Mouse (Mus musculus) v-Abl transformed pro-B cells (cell line): ENCODE measurements around the gene Elovl6.

ENCODE experiments used
- in situ Hi-C, 2 experiments: fragments of 400-800 bp; cut with MboI; formaldehyde crosslinking; loops; one replicate each; pipeline ENCODE4 v1.15.1; 2025; ENCODE audit not compliant: unreplicated experiment in 2 of 2

The Elovl6 gene

DNA sequence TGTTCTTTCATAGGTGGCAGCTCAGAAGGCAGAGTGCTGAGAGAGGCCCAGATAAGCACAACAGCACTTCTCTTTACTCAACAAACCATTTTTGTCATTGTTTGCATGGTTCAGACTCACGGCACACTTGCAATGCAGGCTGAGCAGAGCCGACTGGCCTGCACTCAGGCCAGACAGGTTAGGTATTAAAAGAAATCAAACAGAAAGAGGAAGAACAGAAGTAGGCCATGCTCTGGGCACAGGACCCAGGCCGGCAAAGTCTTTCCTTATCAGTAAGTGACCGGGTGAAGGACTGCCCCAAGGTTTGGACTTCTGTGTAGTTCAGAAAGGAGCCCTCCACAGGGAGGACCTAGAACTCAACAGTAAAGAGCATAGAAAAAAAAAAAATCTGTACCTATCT lies 149.7 kb downstream of the Elovl6 start:
- in situ Hi-C loops, result loop anchor here (5.0 to 10.0 kb wide), 4 partner anchors 150 to 1337 kb away; partner anchors contain the start of gene Elovl6 (in 1 of the 2)

GRCm38 (mm10) chr3:129682389-129682788 lies 150.2 kb downstream of the Elovl6 start:
- in situ Hi-C loops, result loop anchor here (5.0 to 10.0 kb wide), 4 partner anchors 150 to 1338 kb away; partner anchors contain the start of gene Elovl6 (in 1 of the 2)

GRCm38 (mm10) chr3:129683060-129683679 lies 151.0 kb downstream of the Elovl6 start:
- in situ Hi-C loops, result loop anchor here (5.0 to 10.0 kb wide), 4 partner anchors 151 to 1338 kb away; partner anchors contain the start of gene Elovl6 (in 1 of the 2)

- in situ Hi-C loops, result loop anchor here (5.0 to 10.0 kb wide), 3 partner anchors 264 to 1341 kb away; no protein-coding TSS in a partner anchor
These were observed 154.0 kb downstream of the Elovl6 start for GRCm38 (mm10) chr3:129686196-129686595.

- in situ Hi-C loops, result loop anchor here (5.0 to 10.0 kb wide), 3 partner anchors 265 to 1342 kb away; no protein-coding TSS in a partner anchor
These were observed 154.7 kb downstream of the Elovl6 start for GRCm38 (mm10) chr3:129686698-129687333.

- in situ Hi-C loops, result loop anchor here (5.0 to 10.0 kb wide), 3 partner anchors 265 to 1343 kb away; no protein-coding TSS in a partner anchor
These were observed 155.3 kb downstream of the Elovl6 start for GRCm38 (mm10) chr3:129687429-129687828.
